Mouse (Mus musculus) duodenum, adult 2 months (tissue): Measurements from ENCODE around the gene Ube2v1. TPM values are rescaled to one million over a fixed set of nuclear protein-coding genes. Genes with fewer than 3 reads are reported as not detected.

Experiments used
- polyA plus RNA-seq: library from polyadenylated mRNA; depleted of rRNA; stranded (reverse); fragments of >200 nt; gene quantifications from 2 replicates; pipeline ENCODE4 v1.2.3, GENCODE M21; 2012; ENCODE audit warnings: low replicate concordance; rRNA removed

Gene Ube2v1
- polyA plus RNA-seq, result 81.3 and 134 TPM in 2 replicates

DNA sequence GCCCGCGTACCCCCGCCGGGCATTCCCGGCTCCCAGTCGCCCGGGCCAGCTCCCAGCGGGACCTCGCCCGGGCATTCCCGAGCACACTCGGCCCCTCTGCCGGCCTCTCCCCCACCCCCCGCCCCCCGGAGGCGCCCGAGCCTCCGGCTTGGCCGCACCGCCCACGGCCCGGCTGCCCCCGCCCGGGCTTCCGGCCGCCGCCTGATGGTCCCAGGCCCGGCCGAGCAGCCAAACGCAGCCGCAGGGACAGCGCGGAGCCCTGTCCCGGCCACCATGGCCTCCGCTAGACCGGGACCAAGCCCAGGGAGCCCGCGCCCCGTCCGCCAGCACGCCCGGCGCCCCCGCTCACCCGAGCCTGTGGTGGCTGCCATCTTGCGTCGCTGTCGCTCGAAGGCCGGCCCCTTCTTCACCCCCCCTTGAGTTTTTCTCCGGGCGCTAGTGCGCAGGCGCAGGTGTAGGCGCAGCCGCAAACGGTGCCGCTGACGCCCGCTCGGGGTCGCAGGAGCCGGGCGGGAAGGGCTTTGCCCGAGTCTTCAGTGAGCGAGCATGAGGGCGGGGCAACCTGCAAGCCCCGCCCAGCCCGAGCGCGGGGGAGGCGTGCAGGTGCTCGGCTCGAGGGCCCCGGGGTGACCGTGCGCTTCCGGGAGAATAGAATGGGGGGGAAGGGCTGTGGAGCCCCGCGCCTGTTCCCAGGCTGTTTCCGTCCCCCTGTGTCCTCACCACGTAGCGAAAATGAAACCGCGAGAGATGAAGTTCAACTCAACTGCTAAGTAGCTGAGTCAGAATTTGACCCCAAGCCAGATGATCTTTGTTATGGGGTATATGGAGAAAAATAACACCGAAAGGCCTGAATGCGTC lies at the start of gene Ube2v1:
TSS of gene Ube2v1 (minus strand) at position 505 of the 858 bp plus-strand sequence.

DNA sequence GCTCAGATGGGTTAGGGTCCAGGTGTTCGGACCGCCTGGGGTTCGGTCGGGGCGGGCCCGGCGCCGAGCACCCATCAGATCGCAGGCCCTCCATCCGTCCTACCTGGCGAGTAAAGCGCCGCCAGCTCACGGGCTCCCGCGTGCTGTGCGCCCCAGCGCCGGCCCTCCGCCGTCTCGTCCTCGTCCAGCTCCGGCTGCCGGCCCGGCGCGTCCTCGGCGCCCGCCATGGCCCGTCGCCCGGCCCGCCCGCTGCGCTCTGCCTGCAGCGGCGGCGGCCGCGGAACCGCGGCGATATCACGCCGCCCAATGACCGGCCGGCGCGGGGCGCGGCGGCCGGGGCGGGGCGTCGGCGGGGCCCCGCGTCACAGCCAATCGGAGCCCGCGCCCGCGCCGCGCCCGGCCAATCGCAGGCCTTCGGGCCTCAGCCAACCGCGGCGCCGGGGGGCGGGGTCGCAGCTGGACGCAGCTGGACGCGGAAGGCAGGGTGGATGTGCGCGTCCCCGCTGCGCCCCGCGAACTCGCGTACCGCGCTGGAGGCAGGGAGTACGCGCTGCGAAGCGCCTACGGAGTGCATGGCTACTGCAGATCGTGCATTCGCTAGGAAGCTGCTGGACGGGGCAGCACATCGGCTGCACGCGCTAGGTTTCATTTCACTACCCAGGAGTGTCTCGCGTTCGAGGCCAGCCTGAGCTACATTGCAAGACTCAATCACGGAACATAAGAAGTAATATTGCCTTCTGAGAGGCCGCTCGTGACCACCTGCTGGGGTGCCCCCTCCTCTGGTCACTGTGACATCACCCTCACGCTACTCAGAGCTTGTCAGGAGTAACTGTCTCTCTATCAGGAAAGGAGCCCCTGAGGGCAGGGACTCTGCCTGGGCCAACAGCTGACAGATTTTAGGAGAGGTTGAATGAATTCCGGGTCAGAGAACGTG lies 29.6 kb upstream of the Ube2v1 start, which contains the start of gene Gm20431:
TSS of gene Gm20431 (minus strand) at position 227 of the 934 bp plus-strand sequence.

Other genes with a start within 250 kb of the Ube2v1 start
- 30.6 and 35.2 TPM in 2 replicates for gene Slc9a8, start 210.4 kb downstream of the Ube2v1 start, polyA plus RNA-seq
- 62.9 and 102 TPM in 2 replicates for gene Rnf114, start 139.4 kb downstream of the Ube2v1 start, polyA plus RNA-seq
- gene Spata2, start 139.2 kb downstream of the Ube2v1 start, polyA plus RNA-seq, result 37.5 and 44.1 TPM in 2 replicates
- 14.7 and 15.1 TPM in 2 replicates for gene Snai1, start 93.9 kb downstream of the Ube2v1 start, polyA plus RNA-seq
- 30.0 TPM in 1 of 2 replicates, not detected in the other for gene Gm20431, start 29.4 kb upstream of the Ube2v1 start, polyA plus RNA-seq
- gene Cebpb, start 56.8 kb upstream of the Ube2v1 start, polyA plus RNA-seq, result 202 and 820 TPM in 2 replicates
- gene Tmem189, start 57.7 kb upstream of the Ube2v1 start, polyA plus RNA-seq, result 31.3 and 75.1 TPM in 2 replicates